Mouse (Mus musculus) thymus, postnatal 36 days (tissue): Measurements from ENCODE around the gene Fam120b.
A peak's percentile ranks its signal among the peaks of the same experiment; 100 is the strongest.
"Not testable (repeated sequence)": the region's sequence is repeated elsewhere in the genome, so short reads cannot be mapped to it uniquely, and the experiment has no call there.

ENCODE experiments used
- DNase-seq, 2 experiments: peaks; one replicate each; pipeline ENCODE4 v3.0.0; 2022; ENCODE audit warnings: mixed read lengths in 2 of 2

Gene Fam120b

DNA sequence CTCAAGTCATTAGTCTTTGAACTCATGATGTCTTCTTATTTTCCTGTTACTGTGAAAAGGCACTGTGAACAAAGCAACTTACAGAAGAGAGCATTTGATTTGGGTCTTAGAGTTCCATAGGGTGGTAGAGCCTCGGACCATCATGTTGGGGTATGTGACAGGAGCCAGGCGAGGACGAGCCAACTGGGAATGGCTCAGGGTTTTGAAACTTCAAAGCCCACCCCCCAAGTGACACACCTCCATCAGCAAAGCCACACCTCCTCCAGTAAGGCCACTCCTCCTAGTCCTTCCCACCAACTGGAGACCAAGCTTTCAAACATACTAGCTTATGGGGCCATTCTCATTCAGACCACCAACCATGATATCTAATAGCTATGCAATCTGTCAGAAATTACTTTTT lies 36.0 kb downstream of the Fam120b start:
- DNase-seq = no peak

- no peak for DNase-seq
Measured at GRCm38 (mm10) chr17:15434748-15435147, 38.7 kb downstream of the Fam120b start.

- DNase-seq = no peak
Measured at GRCm38 (mm10) chr17:15440067-15440462, 44.1 kb downstream of the Fam120b start.

DNA sequence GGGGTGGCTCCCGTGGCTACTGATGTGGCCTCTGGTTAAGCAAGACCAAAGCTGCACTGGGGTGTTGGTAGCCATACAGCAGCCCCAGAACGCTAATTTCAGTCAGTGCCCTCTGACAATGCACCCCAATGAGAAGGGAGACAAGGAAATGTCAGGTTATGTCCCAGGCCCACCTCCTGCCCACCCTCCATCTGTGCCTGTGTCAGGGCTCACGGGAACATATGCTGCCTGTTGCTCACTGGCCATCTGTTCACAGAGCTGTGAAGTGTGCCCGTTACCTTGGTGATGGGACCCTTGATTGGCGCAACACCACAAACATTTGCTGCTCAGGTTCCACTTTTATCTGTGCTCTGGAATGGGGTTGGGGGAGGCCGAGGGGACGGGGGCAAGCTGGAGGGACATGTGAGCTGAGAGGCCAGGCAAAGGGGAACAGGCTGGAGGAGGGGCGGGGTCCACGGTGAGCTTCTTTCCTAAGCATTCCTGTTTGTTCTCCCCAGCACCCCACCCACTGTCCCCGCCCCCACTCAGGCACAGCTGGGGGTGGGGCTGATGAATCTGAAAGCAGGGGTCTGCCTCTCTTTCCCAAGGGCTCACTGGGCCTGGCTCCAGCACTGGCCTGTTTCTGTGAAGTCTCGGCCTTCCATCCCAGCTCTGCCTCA lies 44.6 kb downstream of the Fam120b start:
- DNase-seq = no peak

- DNase-seq = no peak
Measured at GRCm38 (mm10) chr17:15445421-15445820, 49.4 kb downstream of the Fam120b start.

- peak; percentile 12 to 52 for DNase-seq
Measured at GRCm38 (mm10) chr17:15447831-15448230, 51.8 kb downstream of the Fam120b start.

GRCm38 (mm10) chr17:15449144-15449543 lies 53.1 kb downstream of the Fam120b start:
- DNase-seq = not testable (repeated sequence)

- DNase-seq = no peak
Measured at GRCm38 (mm10) chr17:15449606-15450005, 53.6 kb downstream of the Fam120b start.

- DNase-seq = no peak
Measured at GRCm38 (mm10) chr17:15455203-15455602, 59.2 kb downstream of the Fam120b start.

DNA sequence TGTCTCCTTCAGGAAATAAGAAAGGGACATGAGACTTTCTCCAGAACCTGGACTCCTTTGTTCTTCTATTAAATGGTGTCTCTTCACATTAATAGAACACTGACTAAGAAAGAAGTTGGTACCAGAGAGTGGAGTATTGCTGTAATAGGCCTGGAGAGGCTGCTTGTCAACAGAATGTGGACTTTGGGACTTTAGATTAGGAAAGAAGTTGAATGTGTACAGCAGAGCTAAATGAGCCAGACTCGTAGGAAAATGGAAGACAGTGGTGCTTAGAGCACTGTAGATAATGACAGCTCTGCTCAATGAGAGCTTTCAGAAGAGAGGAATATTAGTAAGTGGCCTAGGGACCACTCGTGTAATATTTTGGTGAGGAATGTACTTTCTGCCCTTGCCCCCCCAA lies 60.6 kb downstream of the Fam120b start:
- DNase-seq = no peak

- DNase-seq = no peak
Measured at GRCm38 (mm10) chr17:15459761-15460160, 63.8 kb downstream of the Fam120b start.

DNA sequence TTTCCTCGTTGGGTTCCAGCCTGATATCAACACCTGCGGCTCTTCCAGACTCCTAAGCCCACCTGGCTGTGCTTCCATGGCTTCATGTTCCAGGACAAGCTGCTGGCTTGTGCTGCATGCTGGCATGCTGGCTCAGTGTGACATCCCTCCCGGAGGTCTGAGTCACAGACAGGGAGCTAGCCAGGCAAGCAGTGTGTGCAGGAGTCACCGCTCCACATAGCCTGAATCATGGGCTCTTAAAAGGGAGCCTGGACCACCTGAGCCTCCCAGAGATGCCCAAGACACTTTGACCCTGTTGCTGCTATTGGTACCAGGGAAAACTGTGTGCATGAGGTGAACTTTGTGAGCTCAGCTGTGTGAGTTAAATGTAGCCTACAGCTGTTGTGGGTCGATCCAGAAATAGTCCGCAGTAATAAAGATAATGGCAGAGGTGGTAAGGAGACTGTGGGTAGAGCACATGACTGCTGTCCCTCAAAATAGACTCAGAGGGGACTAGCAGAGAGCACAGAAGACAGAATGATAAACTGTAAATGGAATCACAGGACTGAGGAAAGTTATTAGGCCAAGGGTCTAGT lies 66.0 kb downstream of the Fam120b start:
- DNase-seq = no peak

GRCm38 (mm10) chr17:15467669-15468068 lies 71.7 kb downstream of the Fam120b start:
- DNase-seq = peak; percentile 63 to 70

GRCm38 (mm10) chr17:15472671-15473070 lies 76.7 kb downstream of the Fam120b start:
- no peak for DNase-seq
